Mouse (Mus musculus) MEL (cell line): ENCODE data around the gene Csn1s2b.

Experiments used
- MAZ ChIP-seq: IDR thresholded peaks from 2 replicates; pipeline ENCODE4 v1.6.1; 2012; ENCODE audit warnings: low read depth, mild to moderate bottlenecking, inconsistent platforms, low read length, improper control_type of control experiment
- POLR2A ChIP-seq, 2 experiments: IDR thresholded peaks; 2 replicates each; pipeline ENCODE4 v1.6.1; 2011 to 2012; ENCODE audit warnings: low read length in 2 of 2, mild to moderate bottlenecking in 2 of 2, control low read depth in 1 of 2, improper control_type of control experiment in 1 of 2, low read depth in 1 of 2, moderate library complexity in 1 of 2; ENCODE audit not compliant: control insufficient read depth in 1 of 2, insufficient read depth in 1 of 2, poor library complexity in 1 of 2

DNA sequence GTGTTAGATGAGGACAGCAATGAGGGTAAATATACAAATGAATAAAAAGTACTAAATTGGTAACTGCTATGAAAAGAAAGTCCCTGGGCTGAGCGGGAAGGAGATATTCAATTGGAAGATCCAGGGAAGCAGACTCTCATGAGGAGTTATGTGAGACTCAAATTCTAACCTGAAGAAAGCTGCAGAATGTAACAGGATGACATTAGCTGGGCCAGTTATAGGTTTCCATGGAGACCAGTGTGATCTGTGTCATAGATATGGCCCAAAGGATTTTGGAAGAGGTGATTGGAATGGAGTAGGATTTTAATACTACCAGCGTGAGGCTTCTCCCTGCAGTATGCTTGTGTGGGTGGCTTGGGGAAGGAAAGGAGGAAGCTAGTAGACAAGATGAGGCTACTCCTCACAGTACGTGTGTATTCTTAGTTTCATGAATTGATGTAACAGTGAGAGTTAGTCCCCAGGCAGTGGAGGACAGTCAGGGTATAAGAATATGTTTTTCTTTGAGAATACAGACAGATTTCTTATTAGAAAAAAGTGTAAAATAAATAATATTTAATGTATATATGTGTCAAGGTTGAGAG lies 47.3 kb downstream of the Csn1s2b start:
- TF ChIP-seq MAZ (no peak), POLR2A (IDR thresholded peaks at IDR 0.05; ENCODE audit: control insufficient read depth in 1 of 2, insufficient read depth in 1 of 2, low read depth in 1 of 2, low read length in 2 of 2, poor library complexity in 1 of 2) (no peak)
